Mouse (Mus musculus) left cerebral cortex, adult 18-20 months (tissue): ENCODE results near the gene Cntnap2. TPM values are rescaled to one million over a fixed set of nuclear protein-coding genes. Genes with fewer than 3 reads are reported as not detected.
A peak's percentile ranks its signal among the peaks of the same experiment; 100 is the strongest.

ENCODE experiments used
- DNase-seq, 2 experiments: peaks; one replicate each; pipeline ENCODE4 v3.0.0; 2021 to 2022; ENCODE audit warnings: low spot score in 2 of 2, mixed read lengths in 1 of 2
- long read RNA-seq, 2 experiments: library from polyadenylated mRNA; stranded (forward); transcript quantifications; one replicate each; pipeline ENCODE4 v2.0.0; 2021
- total RNA-seq, 2 experiments: library from RNA; stranded (reverse); gene quantifications; 2 replicates each; pipeline ENCODE4 v1.2.3; 2021

Gene Cntnap2
- 100 to 1,000 TPM; 109 TPM for total RNA-seq
- long read RNA-seq, experiment 1, partial matches to known transcripts: 0 of 26 reads
- long read RNA-seq, experiment 1, other reads (novel, unspliced or antisense): 26 of 26 reads
- long read RNA-seq, experiment 2, full-length matches to known transcripts: 1 of 17 reads
- long read RNA-seq, experiment 2, partial matches to known transcripts: 0 of 17 reads
- long read RNA-seq, experiment 2, other reads (novel, unspliced or antisense): 16 of 17 reads

DNA sequence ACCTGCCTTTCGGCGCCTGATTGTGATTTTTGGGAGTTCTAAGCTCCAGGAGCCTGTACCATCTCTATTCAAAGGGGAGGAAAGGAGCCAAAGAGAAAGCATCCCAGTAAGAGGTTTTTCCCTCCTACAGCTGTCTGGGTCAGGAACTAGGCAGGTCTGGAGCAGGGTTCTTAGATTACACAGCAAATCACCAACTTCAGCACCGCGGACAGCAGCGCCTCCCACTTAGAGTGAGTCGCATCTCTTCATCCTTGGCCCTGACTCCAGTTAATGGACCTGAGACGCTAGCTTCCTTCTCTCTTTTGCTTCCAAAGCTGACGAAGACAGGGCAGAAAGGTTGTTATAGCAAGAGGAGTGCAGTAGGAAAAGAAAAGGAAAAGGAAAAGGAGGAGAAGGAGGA, at the start of gene Cntnap2:
TSS of gene Cntnap2 (plus strand) at position 267 of the 400 bp plus-strand sequence.
- peak; percentile 34 to 50 for DNase-seq

DNA sequence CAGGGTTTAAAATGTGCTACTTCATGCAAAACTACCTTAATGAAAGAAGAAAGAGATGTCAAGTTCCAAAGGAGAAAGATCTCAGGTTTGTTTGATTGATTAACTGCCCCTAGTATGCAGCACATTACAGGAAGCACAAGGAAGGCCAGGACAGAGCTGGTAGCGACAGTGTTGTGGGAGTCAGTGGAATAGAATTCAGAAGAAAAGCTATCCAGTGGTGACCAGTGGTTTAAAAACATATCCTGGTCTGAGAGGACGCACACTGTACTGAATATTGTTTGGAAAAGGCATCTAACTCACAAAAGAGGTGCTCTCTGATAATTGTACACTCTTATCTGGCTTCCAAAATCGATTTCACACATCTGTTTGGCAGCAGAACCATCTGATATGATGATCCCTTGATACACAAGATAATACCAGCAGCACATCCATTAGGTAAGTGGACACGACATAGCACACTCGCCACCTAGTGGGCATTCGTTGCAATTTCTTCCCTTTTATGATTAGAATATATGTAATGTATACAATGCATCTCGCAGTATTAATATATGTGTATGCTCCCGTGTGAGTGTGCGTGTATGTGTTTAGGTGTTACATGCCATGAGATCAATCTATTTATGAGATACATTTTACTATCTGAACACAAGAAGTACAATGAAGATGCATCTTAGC, 33.0 kb upstream of the Cntnap2 start:
- peak; percentile 58 to 61 for DNase-seq

DNA sequence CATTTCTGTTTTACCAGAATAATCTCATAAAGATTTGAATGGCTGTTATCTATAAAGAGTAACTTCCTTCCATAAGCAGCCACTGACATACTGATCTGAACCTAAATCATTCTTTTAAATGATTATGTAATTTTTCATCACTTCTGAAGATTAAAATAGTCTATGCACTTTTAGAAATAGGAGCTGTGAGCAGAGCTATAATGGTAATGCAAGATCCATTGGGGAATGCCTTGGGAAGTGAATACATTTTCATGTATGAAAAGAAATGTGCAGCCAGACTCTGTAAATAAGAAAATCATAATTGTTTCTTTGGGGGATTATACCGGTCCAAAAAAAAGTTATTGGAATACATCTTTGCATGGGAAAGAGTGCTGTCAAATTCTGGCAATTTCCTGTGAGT, 19.7 kb upstream of the Cntnap2 start:
- DNase-seq: no peak

DNA sequence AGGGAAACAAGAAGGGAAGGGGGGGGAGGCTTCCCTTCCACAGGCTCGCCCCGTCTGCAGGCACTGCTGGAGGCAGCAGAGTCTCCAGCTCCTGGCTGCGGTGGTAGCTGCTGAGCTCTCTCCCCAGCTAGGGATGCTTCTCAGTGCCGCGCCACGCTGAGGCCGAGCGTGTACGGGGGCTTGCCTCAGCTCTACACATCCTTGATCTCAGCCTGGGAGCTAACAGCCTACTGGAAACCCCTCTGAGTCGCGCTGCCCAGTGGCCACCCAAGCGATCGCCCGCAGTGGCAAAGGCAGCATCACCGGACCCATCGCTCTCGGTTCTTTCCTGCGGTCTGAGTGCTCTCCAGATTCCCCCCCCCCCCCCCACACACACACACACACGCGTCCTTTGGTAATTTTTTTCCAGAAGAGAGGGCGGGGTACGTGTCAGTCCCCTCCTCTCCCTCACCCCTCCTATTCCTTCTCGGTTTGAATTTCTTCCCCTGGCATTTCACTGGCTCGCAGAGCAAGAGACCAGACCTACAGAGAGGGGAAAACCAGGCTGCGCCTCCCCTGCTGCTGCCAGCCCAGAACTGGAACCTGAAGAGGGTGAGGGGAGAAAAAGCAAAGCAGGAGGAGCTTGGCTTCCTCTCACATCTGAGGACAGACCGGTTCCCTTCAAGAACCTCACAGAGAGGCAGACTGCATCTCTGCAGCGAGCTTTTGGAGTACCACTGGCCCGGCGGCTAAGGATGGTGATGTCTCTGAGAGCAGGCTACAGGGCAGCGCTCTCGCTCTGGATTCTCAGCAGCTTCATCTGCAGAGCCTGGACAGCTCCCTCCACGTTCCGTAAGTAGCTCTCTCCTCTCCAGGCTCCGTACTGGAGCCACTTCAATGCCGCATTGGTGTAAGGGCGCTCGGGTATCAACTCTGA, 657 bp downstream of the Cntnap2 start:
- peak; percentile 63 to 77 for DNase-seq

DNA sequence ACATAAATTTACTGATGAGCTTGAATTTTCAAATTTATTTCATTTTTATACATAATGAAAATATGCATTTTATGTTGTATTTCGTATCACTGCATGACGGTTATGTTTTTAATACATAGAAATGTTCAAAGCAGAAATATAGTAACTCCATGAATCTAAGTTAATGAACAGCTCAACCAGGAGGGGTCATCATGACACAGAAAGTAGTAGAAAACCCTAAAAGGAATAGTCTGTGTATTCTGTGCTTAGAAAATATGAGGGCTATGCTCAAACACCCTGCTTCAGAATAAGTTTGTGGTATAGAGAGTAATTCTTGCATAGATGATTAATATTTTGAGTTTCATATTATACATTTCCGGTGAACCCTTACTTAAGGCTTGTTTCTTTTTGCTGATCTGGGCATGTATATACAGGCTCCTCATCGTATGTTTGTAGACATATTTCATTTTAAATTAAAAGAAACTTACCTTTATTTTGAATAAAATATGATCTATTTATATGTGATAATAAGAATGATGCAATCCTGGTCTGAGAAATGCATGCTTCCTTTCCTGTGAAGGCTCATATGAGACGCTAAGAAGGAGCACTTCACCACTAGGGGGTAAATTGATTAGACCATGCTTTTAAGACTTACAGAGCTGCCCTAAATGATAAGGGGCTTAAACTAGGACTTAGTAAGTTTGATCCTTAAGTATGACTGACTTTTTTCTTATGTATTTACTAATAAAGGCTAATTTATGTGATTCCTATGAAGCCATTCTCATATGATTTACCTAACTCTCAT, 3.2 kb downstream of the Cntnap2 start:
- DNase-seq: no peak

DNA sequence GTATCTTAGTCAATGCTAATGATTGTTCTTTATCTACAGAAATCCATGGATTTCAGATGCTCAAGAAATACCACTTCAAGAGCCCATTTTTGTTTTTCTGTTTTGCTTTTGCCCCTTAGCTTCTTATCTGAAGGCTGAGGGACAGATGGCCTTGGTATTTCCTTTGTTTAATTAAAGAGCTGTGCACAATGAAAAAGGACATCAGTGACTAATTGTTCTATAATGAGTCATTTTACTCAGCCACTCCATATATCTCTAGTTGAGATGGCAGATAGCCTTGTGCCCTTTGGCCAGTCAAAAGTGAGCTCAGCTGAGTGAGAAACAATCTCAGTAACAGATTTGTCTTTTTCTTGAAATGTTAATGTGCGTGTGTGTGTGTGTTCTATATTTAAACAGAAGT, 29.1 kb downstream of the Cntnap2 start:
- DNase-seq: no peak

DNA sequence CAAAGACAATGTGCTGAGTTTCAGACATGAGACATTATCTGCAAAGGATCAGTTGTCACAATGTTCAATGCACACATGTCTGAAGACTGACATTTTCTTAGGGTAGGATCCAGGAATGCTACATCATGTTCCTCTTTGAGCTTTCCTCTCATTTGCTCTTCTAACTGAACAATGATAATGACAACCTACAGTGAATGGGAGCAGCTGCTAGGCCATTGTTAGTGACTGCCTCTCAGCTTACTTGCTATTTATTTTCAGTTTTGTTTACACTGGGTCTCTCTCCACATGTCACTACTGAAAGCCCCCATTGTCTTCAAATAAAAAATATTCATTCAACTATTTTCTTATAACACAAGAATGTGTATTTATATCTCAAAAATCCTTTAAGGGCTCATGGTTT, 54.5 kb downstream of the Cntnap2 start:
- no peak for DNase-seq

DNA sequence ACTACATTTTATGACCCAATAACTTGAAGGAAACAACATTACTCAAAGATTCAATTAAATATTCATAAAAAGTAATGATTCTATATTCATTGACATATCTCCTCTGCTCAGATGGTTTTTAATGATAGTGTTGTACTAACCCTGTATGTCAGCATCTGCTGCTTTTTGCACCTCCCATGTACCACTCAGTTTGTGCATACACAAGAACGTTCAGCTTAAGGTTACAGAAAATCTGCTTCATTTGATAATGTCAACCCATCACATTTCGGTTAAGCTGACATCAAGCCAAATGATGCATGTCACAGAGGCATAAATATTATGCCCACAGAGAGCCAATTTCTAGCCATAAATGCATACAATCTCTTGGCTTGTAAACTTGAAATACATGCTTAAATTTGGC, 85.7 kb downstream of the Cntnap2 start:
- DNase-seq: no peak

DNA sequence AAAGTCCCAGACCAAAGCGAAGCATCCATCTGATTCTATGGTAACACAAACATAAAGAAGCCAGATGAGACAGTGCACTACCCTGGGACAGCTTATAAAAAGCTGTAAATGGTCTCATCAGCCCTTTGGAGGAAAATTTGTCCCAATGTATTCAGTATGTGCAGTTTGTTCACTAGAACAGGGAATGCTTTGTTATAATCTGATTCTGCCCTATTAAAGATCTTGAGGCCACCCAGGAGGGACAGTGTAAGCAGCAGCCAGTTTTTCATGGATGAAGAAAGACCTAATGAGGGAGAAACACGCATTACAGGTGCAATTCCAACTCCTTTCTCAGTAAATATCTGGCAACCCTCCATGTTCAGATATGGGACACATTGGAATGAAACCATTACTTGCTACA, 145.9 kb downstream of the Cntnap2 start:
- DNase-seq: no peak

DNA sequence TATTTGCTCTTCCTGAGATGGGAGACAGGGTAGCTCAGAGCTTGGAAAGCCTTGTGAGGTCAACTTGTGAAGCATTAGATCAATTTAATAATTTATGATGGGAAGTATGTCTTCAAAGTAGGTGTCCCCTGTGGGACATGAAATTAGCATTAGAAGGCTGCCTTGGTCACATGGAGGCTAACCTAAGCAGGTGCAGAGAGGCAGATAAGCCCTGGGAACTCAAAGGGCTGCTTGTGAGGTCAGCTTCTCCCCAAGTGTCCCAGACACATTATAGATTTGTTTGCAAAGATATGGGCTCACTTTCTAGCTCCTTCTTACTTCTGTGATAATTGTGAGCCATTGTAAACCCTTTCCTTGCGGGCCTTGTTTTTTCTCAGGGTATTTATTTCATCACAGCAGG, 155.2 kb downstream of the Cntnap2 start:
- no peak for DNase-seq

DNA sequence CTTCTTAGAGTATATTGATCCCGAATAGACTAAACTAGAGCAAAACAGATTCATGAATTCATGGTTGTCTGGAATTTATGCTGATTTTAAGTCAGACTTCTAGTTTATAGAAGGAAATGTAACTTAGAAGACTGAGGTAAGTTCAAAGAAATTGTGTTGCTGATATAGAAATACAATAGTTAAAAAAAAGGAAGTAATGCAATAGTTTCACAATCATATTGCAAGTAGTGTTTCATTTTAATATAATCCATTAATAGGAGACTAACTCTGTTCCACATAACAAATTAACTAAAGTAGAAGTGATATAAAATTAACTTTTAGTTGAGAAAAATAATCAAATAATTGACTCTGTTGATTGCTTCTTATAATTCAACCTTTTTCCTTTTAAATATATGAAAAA, 169.8 kb downstream of the Cntnap2 start:
- no peak for DNase-seq

DNA sequence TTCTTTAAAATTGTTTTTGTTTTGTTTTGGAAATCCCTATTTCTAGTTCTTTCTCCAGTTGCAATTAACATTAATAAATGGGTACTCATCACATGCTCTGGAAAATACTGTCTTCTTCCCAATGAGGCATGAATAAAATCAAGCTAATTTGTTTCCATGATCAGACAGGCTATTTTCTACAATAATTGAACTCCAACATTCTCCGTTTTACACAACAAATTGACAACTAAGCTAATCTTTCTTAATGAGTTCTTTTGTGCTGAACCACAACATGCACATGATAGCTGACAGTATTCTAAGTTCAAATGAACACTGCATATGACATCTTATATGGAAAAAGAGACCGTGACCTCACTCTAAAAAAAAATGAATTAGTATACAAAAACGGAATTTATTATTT, 173.4 kb downstream of the Cntnap2 start:
- DNase-seq: no peak

DNA sequence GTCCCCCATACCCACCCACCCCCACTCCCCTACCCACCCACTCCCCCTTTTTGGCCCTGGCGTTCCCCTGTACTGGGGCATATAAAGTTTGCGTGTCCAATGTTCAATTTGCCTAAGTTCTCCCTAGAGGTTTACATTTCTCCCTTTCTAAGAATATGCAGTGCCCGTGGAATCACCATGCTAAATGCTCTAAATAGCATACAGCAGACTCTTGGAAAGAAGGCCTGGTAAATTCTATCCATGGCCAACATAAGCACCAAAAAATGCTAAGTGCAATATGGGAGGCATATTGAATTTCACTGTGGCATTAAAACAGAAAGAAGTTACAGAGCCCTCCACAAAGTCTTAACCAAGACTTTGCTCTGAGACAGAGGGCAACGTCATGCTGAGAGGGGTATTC, 177.4 kb downstream of the Cntnap2 start:
- no peak for DNase-seq

DNA sequence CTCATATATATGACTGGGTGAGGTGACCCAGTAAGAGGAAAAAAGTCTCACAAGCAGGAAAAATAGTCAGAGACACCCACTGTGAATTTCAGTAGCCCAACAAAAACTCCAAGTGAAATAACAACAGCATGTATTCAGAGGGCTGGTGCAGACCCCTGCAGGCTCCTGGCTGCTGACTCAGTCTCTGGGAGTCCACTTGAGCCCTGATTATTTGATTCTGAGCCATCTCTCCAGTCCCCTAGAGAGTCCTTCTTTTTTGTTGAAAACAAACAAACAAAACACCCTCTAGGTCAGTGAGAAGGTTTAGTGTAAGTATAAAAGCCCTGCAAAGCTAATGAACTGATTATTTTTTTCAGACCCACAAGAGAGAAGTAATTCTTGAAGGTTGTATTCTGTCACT, 179.0 kb downstream of the Cntnap2 start:
- no peak for DNase-seq

DNA sequence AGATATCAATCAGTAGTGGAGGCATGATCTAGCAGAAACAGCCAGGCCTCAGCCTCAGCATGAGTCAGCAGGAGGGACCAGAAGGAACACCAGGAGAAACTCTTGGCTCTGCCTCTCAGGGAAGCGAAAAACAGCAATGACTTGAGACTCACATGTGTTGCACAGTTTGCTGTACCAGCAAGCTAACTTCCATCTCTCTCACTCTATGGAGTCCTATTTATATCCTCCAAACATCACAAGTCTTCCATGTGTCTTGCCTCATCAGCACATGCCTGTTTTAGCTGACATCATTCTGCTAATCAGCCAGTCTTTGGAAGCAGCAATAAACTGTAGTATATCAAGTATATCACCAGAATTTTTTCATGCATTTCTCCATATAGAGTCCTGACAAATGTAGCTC, 182.1 kb downstream of the Cntnap2 start:
- DNase-seq: no peak

DNA sequence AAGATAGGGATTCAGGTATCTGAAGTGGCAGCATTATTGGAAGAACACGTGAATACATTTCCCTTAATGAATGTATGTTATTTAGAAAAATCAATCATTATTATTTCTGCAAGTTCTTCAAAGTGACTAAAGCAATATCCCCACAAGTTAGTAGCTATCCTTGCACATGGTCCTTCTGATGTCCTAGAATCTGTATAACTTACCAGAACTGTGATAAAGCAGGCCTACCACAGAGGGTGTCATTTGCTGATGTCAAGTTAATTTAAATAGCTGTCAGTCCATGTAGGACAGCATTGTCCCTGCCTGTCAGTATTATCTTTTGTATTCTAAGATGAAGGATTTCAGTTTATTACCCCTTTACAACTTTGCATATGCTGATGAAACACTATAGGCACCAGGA, 185.5 kb downstream of the Cntnap2 start:
- DNase-seq: no peak

DNA sequence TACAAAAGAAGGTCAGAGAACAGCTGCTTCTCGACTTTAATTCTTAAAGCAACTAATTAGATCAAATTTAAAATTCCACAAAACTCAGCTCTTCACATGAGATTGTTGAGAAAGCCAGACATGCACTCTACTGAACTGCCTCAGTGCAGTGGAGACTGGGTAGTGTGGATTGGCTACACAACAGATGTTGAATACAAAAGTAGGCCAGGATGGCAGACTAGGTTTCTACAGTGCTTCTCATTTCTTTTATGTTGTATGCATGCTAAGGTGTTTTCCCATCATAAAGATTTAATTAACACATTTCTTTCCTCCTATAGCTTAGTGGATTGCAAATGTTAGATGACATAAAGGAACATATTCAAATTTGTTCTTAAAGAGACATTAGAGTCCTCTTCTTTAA, 198.9 kb downstream of the Cntnap2 start:
- no peak for DNase-seq

DNA sequence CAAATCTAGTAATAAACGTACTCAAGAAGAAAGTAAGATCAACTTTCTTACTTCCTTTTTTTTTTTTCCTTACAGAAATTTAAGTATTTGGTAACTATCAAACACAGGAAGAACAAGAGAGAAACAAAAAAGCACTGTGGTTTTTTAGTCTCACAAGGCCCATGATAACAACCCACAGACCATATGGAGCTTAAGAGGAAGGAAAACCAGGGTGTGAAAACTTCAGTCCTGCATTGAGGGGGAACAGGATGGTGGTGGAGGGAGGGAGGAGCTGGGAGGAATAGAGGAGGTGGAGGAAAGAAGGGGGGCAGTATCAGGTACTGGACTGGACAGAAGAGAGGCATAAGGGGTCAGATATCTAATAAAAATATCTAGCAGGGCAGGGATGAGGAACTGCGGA, 212.4 kb downstream of the Cntnap2 start:
- peak in 1 of 2 experiments; percentile 24 for DNase-seq

DNA sequence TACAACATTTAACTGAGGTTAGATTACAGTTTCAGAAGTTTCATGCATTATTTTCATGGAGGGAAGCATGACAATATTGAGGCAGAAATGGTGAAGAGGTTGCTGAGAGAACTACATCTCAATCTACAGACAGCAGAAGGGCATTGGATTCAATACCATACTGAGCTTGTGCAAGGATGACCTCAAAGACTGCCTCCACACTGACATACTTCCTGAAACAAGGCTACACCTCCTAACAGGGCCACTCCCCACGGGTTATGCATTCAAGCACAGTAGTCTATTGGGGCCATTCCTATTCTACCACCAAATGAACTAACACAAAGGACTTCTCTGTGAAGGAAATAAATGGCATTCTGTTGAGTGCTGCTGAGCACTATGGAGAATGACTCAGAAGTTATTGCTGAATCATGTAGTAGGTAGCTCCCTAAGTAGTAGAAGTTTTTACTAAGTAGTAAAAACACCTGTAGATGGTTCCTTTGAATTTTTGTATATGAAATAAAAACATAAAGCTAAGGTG, 214.2 kb downstream of the Cntnap2 start:
- no peak for DNase-seq

DNA sequence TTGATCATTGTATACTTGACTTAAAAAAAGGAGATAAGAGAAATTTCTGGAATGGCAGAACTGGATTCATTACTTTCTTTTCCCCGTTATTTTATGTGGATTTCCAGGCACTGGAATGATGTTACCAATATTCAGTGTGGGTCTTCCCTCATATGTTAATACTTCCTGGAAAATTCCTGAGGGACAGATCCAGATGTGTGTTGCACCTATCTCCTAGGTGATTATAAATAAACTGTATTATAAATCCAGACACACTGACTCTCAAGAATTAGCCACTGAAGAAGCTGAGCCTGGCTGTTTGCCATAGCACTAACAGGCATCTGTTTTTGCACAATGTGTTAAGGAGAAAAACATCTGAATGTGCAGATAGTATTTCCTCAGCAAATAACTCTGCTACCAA, 231.0 kb downstream of the Cntnap2 start:
- no peak for DNase-seq

DNA sequence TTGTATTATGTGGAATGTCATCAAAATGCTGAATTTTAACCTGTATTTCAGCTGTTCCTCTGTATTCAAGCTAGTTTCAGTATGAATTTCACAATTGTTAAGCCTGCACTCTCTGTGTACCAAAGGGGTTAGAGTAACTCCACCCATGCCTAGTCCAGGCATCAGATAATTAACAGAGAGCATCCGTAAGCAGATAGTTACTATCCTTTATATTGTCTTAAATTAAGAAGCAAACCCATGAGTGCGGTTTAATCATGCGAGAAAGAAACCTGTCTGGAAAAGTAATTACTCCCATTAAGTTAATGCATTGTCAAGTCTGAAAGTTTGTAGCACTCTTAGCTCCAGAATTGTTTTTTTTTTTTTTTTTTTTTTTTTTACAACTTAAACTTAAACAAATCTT, 258.3 kb downstream of the Cntnap2 start:
- DNase-seq: no peak
